Mouse (Mus musculus) bone marrow, adult 2 months (tissue): Measurements from ENCODE around the gene Map3k3. TPM values are rescaled to one million over a fixed set of nuclear protein-coding genes. Genes with fewer than 3 reads are reported as not detected.

Source experiments
- H3K27ac ChIP-seq: fragments of 200-500 bp; 2 replicates; pipeline ENCODE4 v1.5.1; 2012; ENCODE audit warnings: low read depth, mild to moderate bottlenecking, control low read depth, inconsistent platforms, low read length; ENCODE audit not compliant: control insufficient read depth, poor library complexity, insufficient read depth
- H3K4me1 ChIP-seq: fragments of 200-500 bp; 2 replicates; pipeline ENCODE4 v1.6.1; 2011; ENCODE audit warnings: low read length; ENCODE audit not compliant: control insufficient read depth, insufficient read depth
- H3K4me3 ChIP-seq: fragments of 200-500 bp; replicated peaks from 2 replicates; pipeline ENCODE3; 2011; ENCODE audit warnings: mild to moderate bottlenecking, low read depth, low read length, control low read depth; ENCODE audit not compliant: control insufficient read depth
- CTCF ChIP-seq: fragments of 200-500 bp; IDR thresholded peaks from 2 replicates; pipeline ENCODE4 v1.5.1; 2011; ENCODE audit warnings: low read length, control low read depth; ENCODE audit not compliant: control insufficient read depth, insufficient read depth
- POLR2A ChIP-seq: fragments of 200-500 bp; IDR thresholded peaks from 2 replicates; pipeline ENCODE4 v1.6.1; 2011; ENCODE audit warnings: low read depth, mild to moderate bottlenecking, control low read depth, low read length, borderline replicate concordance; ENCODE audit not compliant: control insufficient read depth
- WGBS: fragments of 180-500 bp; shearing (Covaris S2); methylation state at CpG from one replicate; pipeline ENCODE4 v1.1.7; 2018; 5-methylcytosine and 5-hydroxymethylcytosine counted together
- polyA plus RNA-seq: library from polyadenylated mRNA; stranded (reverse); fragments of >200 nt; gene quantifications from 2 replicates; pipeline ENCODE4 v1.2.4, GENCODE M21; 2011; ENCODE audit warnings: low replicate concordance; ENCODE audit not compliant: missing spikeins, insufficient read depth, insufficient read length

Gene Map3k3
- polyA plus RNA-seq, 1 experiment: 14.4 TPM

DNA sequence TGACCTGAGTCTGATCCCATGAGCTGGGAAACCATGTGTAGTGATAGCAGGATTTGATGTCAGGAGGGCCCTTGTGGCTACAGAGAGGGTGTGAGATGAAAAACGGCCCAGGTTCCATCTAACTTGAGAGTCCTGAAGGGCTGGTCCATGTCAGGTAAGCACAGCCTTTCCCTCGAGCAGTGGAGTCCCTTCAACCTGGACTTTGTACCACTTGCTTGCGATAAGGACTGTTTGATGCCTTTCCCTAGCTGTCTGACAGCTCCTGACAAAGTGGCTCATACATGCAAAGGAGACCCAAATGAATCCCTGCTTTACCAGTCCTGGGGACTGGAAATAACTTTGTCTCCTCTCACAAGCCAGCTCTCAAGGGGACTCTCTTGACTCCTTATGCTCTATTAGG, 66.8 kb downstream of the Map3k3 start:
- 86% methylated on average over 3 of the region's 3 CpGs for WGBS
- Histone ChIP-seq H3K4me3 (no peak overlapping the region), H3K4me1 (peaks cover 2% of the 10 kb centered on the region), H3K27ac (no peak overlapping the region)
- TF ChIP-seq CTCF (no peak), POLR2A (no peak)

- WGBS: 77% methylated on average over 8 of the region's 8 CpGs
- H3K4me1 ChIP-seq: peaks cover 4% of the 10 kb centered on the region
- TF ChIP-seq CTCF (no peak), POLR2A (no peak)
- no peak overlapping the region for H3K4me3 ChIP-seq
- H3K27ac ChIP-seq: no peak overlapping the region
These were observed 67.7 kb downstream of the Map3k3 start for GRCm38 (mm10) chr11:106152132-106152531.

DNA sequence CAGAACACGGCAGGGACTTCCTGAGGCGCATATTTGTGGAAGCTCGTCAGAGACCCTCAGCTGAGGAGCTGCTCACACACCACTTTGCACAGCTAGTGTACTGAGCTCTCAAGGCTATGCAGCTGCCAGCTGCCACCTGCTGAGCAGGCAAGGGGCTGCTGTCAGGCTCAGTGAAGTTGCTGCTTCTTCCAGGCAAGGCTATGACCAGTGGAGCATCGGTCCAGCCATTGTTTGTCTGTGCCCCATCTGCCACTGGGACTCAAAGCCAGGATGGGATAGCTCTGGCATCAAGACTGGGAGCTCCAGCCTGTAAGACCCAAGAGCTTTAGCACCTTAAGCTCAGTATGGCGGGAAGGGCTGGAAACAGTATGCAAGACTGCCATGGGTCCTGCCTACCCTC, 69.7 kb downstream of the Map3k3 start:
- Histone ChIP-seq H3K4me3 (no peak overlapping the region), H3K27ac (no peak overlapping the region), H3K4me1 (peaks cover 6% of the 10 kb centered on the region)
- WGBS: 73% methylated on average over 5 of the region's 5 CpGs
- no peak for TF ChIP-seq POLR2A
- TF ChIP-seq CTCF: no peak

DNA sequence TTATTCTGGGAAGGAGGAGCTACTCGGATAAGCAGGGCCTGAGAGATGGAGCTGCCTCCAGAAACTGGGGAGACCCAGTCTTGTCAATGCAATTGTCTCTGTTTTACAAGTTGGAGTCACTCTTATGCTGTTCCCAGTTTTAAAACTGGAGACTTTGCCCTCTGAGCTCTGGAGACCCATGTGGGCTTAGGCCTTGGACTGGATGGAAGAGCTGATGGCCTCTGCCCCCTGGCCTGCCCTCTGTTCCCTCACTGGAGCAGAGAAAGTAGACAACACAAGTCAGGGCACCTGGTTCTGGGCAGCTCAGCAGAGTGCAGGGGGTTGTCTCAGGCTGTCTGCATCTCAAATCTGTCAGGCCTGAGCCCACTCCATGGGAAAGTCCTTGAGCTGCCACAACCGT, 70.4 kb downstream of the Map3k3 start:
- TF ChIP-seq POLR2A (no peak), CTCF (no peak)
- H3K4me3 ChIP-seq: no peak overlapping the region
- WGBS: 75% methylated on average over 2 of the region's 2 CpGs
- no peak overlapping the region; the same call in 1 of the 2 replicates for H3K27ac ChIP-seq
- peaks cover 6% of the 10 kb centered on the region for H3K4me1 ChIP-seq

GRCm38 (mm10) chr11:106155761-106156160, 71.3 kb downstream of the Map3k3 start:
- TF ChIP-seq CTCF: no peak
- no peak for TF ChIP-seq POLR2A
- Histone ChIP-seq H3K27ac (no peak overlapping the region), H3K4me1 (peaks cover 6% of the 10 kb centered on the region), H3K4me3 (no peak overlapping the region)
- WGBS: 32% methylated on average over 3 of the region's 3 CpGs

DNA sequence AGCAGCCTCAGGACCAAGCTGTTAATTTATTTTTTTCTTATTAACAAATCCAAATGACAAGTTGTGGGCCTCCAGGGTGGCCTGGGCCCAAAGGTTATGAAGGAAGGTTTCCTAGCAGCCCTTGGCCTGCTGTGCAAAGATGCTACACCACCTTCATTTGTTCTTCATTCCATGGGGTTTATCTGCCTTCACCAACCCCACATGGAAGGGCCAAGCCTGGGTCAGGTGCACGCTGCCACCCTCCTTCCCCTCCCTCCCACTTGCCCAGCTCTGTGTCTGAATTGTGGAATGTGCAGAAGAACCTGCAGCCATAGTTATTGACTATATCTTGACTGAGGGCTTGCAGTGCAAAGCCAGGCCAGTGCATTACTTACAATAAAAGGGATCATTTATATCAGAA, 71.8 kb downstream of the Map3k3 start:
- 66% methylated on average over 1 of the region's 1 CpGs for WGBS

GRCm38 (mm10) chr11:106157154-106157553, 72.7 kb downstream of the Map3k3 start:
- TF ChIP-seq POLR2A (no peak), CTCF (no peak)
- no peak overlapping the region for H3K27ac ChIP-seq
- 76% methylated on average over 7 of the region's 7 CpGs for WGBS
- peak overlapping the region; percentile 7 for H3K4me3 ChIP-seq
- H3K4me1 ChIP-seq: peaks cover 6% of the 10 kb centered on the region

More for the DNA sequence above, 71.8 kb downstream of the Map3k3 start:
- TF ChIP-seq CTCF: no peak
- 0 out of 2 replicates have a peak, but pooled peaks have one; percentile 13 for TF ChIP-seq POLR2A
- peaks cover 6% of the 10 kb centered on the region for H3K4me1 ChIP-seq
- no peak overlapping the region for H3K4me3 ChIP-seq
- H3K27ac ChIP-seq: no peak overlapping the region; the same call in 1 of the 2 replicates

DNA sequence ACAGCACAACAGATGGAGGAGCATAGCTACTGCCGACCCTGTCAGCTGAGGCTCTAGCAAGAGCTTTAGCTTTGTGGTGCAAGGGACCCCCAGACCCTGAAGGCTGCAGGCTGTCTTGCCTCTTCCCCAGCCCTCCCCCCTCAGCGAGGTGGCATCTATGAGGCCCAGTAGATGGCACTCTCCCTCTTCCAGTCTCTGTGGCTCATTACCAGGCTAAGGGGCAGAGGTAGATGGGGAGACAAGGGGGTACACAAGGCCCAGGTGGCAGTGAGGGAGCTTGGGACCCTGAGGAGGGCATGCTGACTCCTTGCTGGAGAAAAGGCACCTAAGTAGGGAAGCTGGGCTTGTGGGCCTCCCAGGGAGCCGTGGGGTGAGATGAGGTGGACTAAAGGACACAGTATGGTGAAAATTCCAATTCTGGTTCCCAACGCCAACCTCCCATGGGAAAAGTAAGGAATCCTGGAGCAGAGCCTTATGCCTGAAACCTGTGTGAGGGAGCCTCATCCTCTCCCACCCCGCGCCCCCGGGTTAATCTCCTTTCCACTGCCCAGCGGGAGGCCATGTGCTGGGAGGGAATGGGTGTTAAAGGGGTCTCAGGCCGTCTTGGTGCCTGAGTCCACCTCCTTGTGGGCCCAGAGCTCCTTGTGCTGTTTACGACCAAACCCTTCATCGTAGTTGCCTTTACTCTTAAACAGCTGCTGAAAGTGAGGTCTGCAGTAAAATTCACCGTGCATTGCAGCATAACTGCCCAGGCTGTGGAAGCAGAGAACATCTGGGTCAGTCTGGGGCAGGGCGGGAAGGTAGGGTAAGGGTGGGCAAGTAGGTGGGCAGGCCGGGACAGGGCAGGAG, 73.9 kb downstream of the Map3k3 start:
- no peak for TF ChIP-seq POLR2A
- peak; percentile 79 for TF ChIP-seq CTCF
- Histone ChIP-seq H3K4me1 (peaks cover 6% of the 10 kb centered on the region), H3K27ac (peak overlapping the region; percentile 99), H3K4me3 (peak overlapping the region; percentile 93)
- 17% methylated on average over 14 of the region's 14 CpGs for WGBS

- 4% methylated on average over 9 of the region's 9 CpGs for WGBS
- Histone ChIP-seq H3K27ac (peak overlapping the region; percentile 99), H3K4me1 (peaks cover 6% of the 10 kb centered on the region), H3K4me3 (peak overlapping the region; percentile 93)
- no peak for TF ChIP-seq POLR2A
- no peak for TF ChIP-seq CTCF
These were observed 74.5 kb downstream of the Map3k3 start for GRCm38 (mm10) chr11:106158930-106159215.
